In the genomic region with DNA sequence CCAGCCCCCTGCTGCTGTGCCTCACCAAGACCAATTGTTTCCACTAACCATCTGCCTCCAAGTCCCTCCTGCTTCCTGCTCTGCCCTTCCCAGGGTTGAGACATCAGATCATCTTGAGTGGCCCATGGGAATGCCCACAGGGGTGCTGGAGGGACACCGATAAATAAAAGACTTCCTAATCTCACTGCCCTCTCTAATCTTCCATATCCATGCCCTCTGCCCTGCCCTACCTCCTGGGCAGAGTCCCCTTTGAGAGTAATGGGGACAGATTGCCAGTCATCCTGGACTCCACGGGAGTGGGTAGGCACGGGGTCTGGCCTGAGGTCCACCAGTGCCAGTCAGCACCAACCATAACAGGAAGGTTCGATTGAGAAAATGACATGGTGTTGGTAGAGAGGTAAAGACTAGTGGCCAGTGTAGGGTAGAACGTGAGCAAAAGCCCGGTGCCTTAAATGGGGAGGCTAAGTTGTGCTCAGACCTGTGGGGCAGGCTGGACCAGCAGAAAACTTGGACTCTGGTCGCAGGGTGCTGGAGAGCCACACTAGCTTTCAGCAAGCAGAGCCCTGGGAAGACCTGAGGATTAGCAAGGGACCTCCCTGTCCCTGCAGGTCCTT, we compare ENCODE assay signal across 8 mouse cellular contexts. TPM values are rescaled to one million over a fixed set of nuclear protein-coding genes. Genes with fewer than 3 reads are reported as not detected.
DNase-seq lines count a peak whose midpoint lies in the region; ATAC-seq lines count a peak whose summit lies in the region.

No protein-coding gene starts in this region.

- peak; percentile 40 for ATAC-seq in common myeloid progenitor, adult 5-6 weeks (replicated peaks; ENCODE audit: low read depth, poor library complexity, severe bottlenecking)
- ATAC-seq in intestine, embryonic 15.5 days: no peak
- peak; percentile 38 for ATAC-seq in midbrain, embryonic 13.5 days

- intact Hi-C loops in heart, postnatal 10 days (cut with DNase I): no loop called here
- intact Hi-C loops in gastrocnemius, postnatal 36 days (cut with DNase I): loop anchor here (5.0 kb wide), 1 partner anchor 52 kb away; no protein-coding TSS in a partner anchor
- intact Hi-C loops in left cerebral cortex, postnatal 4 days (cut with DNase I): no loop called here

- peak overlapping the region; percentile 7 for H3K27ac ChIP-seq in heart, embryonic 10.5 days
- no peak overlapping the region for H3K27ac ChIP-seq in intestine, embryonic 15.5 days
- H3K27ac ChIP-seq in midbrain, embryonic 13.5 days: no peak overlapping the region

- peak overlapping the region; percentile 79 for H3K4me2 ChIP-seq in intestine, embryonic 15.5 days (replicated peaks)
- H3K4me2 ChIP-seq in midbrain, embryonic 13.5 days (replicated peaks): peak overlapping the region; percentile 63

- no peaks in the 10 kb centered on the region for H3K9me3 ChIP-seq in heart, embryonic 10.5 days
- H3K9me3 ChIP-seq in intestine, embryonic 15.5 days: no peaks in the 10 kb centered on the region
- H3K9me3 ChIP-seq in midbrain, embryonic 13.5 days: no peaks in the 10 kb centered on the region

- H3K4me3 ChIP-seq in heart, embryonic 10.5 days: peak overlapping the region; percentile 56
- no peak overlapping the region; the same call in 1 of the 2 replicates for H3K4me3 ChIP-seq in intestine, embryonic 15.5 days (replicated peaks)
- H3K4me3 ChIP-seq in midbrain, embryonic 13.5 days (replicated peaks): peak overlapping the region; percentile 34; the same call in 1 of the 2 replicates

- H3K27me3 ChIP-seq in heart, embryonic 10.5 days (ENCODE audit: insufficient read depth, poor library complexity, severe bottlenecking): peaks cover 76% of the 10 kb centered on the region
- peaks cover 39% of the 10 kb centered on the region for H3K27me3 ChIP-seq in intestine, embryonic 15.5 days (replicated peaks)
- peaks cover 26% of the 10 kb centered on the region for H3K27me3 ChIP-seq in midbrain, embryonic 13.5 days

- no peak for DNase-seq in heart, embryonic 10.5 days (ENCODE audit: low spot score)
- no peak for DNase-seq in heart, postnatal 10 days
- DNase-seq in gastrocnemius, postnatal 36 days: no peak
- DNase-seq in left cerebral cortex, postnatal 4 days: no peak
- no peak for DNase-seq in cerebellum, adult 11 months

- H3K9ac ChIP-seq in intestine, embryonic 15.5 days: no peak overlapping the region
- H3K9ac ChIP-seq in midbrain, embryonic 13.5 days (replicated peaks): no peak overlapping the region; the same call in 1 of the 2 replicates

- 29% methylated on average over 7 of the region's 7 CpGs for WGBS in heart, embryonic 10.5 days
- WGBS in intestine, embryonic 15.5 days: 42% methylated on average over 7 of the region's 7 CpGs
- 41% methylated on average over 7 of the region's 7 CpGs for WGBS in midbrain, embryonic 13.5 days

- peaks cover 26% of the 10 kb centered on the region for H3K4me1 ChIP-seq in heart, embryonic 10.5 days
- peaks cover 15% of the 10 kb centered on the region for H3K4me1 ChIP-seq in intestine, embryonic 15.5 days (replicated peaks)
- peaks cover 18% of the 10 kb centered on the region for H3K4me1 ChIP-seq in midbrain, embryonic 13.5 days (replicated peaks)

- H3K36me3 ChIP-seq in heart, embryonic 10.5 days: no peaks in the 10 kb centered on the region
- H3K36me3 ChIP-seq in intestine, embryonic 15.5 days: no peaks in the 10 kb centered on the region
- H3K36me3 ChIP-seq in midbrain, embryonic 13.5 days: no peaks in the 10 kb centered on the region

RNA-seq across cellular contexts. Expression of a gene that starts 0.5 kb away (rescaled TPM):
- polyA plus RNA-seq in heart, embryonic 10.5 days (2016; fragmentation: Nextera tagmentation; extraction: Ambion mirVana): 0.20 TPM in 1 of 2 replicates, not detected in the other
- total RNA-seq in heart, postnatal 10 days (2021): under 1 TPM; 0.27 to 0.69 TPM
- 2.7 and 5.9 TPM in 2 replicates for total RNA-seq in common myeloid progenitor, adult 5-6 weeks (2017)
- 0.25 TPM in 1 of 2 replicates, not detected in the other for polyA plus RNA-seq in intestine, embryonic 15.5 days (2015; fragmentation: Nextera tagmentation; extraction: Ambion mirVana)
- not detected in 2 replicates for polyA plus RNA-seq in midbrain, embryonic 13.5 days (2015; fragmentation: Nextera tagmentation; extraction: Ambion mirVana)
- total RNA-seq in gastrocnemius, postnatal 36 days (2021): not detected
- 1 to 10 TPM in 1 of 2 experiments, under 1 TPM in 1; 0.46 to 1.1 TPM for total RNA-seq in left cerebral cortex, postnatal 4 days (2021)

RNA-seq across cellular contexts. Expression of a gene that starts 12.1 kb away (rescaled TPM):
- polyA plus RNA-seq in heart, embryonic 10.5 days (2016; fragmentation: Nextera tagmentation; extraction: Ambion mirVana): 0.11 and 0.13 TPM in 2 replicates
- under 1 TPM in 1 of 2 experiments, not detected in 1; 0.36 TPM for total RNA-seq in heart, postnatal 10 days (2021)
- total RNA-seq in common myeloid progenitor, adult 5-6 weeks (2017): 3.1 and 4.8 TPM in 2 replicates
- polyA plus RNA-seq in intestine, embryonic 15.5 days (2015; fragmentation: Nextera tagmentation; extraction: Ambion mirVana): 0.10 and 0.15 TPM in 2 replicates
- 0.50 and 0.70 TPM in 2 replicates for polyA plus RNA-seq in midbrain, embryonic 13.5 days (2015; fragmentation: Nextera tagmentation; extraction: Ambion mirVana)
- total RNA-seq in gastrocnemius, postnatal 36 days (2021): not detected
- 1 to 10 TPM; 1.5 to 2.0 TPM for total RNA-seq in left cerebral cortex, postnatal 4 days (2021)

RNA-seq across cellular contexts. Expression of a gene that starts 19.8 kb away (rescaled TPM):
- polyA plus RNA-seq in heart, embryonic 10.5 days (2016; fragmentation: Nextera tagmentation; extraction: Ambion mirVana): 58.1 and 66.3 TPM in 2 replicates
- total RNA-seq in heart, postnatal 10 days (2021): 1 to 10 TPM; 6.6 to 7.8 TPM
- 19.4 and 30.6 TPM in 2 replicates for total RNA-seq in common myeloid progenitor, adult 5-6 weeks (2017)
- 46.0 and 49.1 TPM in 2 replicates for polyA plus RNA-seq in intestine, embryonic 15.5 days (2015; fragmentation: Nextera tagmentation; extraction: Ambion mirVana)
- 28.6 and 30.4 TPM in 2 replicates for polyA plus RNA-seq in midbrain, embryonic 13.5 days (2015; fragmentation: Nextera tagmentation; extraction: Ambion mirVana)
- under 1 TPM; 0.46 to 0.79 TPM for total RNA-seq in gastrocnemius, postnatal 36 days (2021)
- total RNA-seq in left cerebral cortex, postnatal 4 days (2021): 1 to 10 TPM; 6.5 to 6.9 TPM

RNA-seq across cellular contexts. Expression of a gene that starts 27.5 kb away (rescaled TPM):
- polyA plus RNA-seq in heart, embryonic 10.5 days (2016; fragmentation: Nextera tagmentation; extraction: Ambion mirVana): not detected in 2 replicates
- total RNA-seq in heart, postnatal 10 days (2021): not detected
- total RNA-seq in common myeloid progenitor, adult 5-6 weeks (2017): not detected in 2 replicates
- polyA plus RNA-seq in intestine, embryonic 15.5 days (2015; fragmentation: Nextera tagmentation; extraction: Ambion mirVana): 0.13 TPM in 1 of 2 replicates, not detected in the other
- polyA plus RNA-seq in midbrain, embryonic 13.5 days (2015; fragmentation: Nextera tagmentation; extraction: Ambion mirVana): 9.6 and 9.7 TPM in 2 replicates
- not detected for total RNA-seq in gastrocnemius, postnatal 36 days (2021)
- 10 to 100 TPM; 70.9 to 77.4 TPM for total RNA-seq in left cerebral cortex, postnatal 4 days (2021)

RNA-seq across cellular contexts. Expression of a gene that starts 50.0 kb away (rescaled TPM):
- polyA plus RNA-seq in heart, embryonic 10.5 days (2016; fragmentation: Nextera tagmentation; extraction: Ambion mirVana): 3.7 and 14.0 TPM in 2 replicates
- 1 to 10 TPM in 1 of 2 experiments, under 1 TPM in 1; 0.57 to 1.4 TPM for total RNA-seq in heart, postnatal 10 days (2021)
- 0.23 and 0.44 TPM in 2 replicates for total RNA-seq in common myeloid progenitor, adult 5-6 weeks (2017)
- 8.6 and 10.2 TPM in 2 replicates for polyA plus RNA-seq in intestine, embryonic 15.5 days (2015; fragmentation: Nextera tagmentation; extraction: Ambion mirVana)
- 341 and 349 TPM in 2 replicates for polyA plus RNA-seq in midbrain, embryonic 13.5 days (2015; fragmentation: Nextera tagmentation; extraction: Ambion mirVana)
- under 1 TPM; 0.31 to 0.91 TPM for total RNA-seq in gastrocnemius, postnatal 36 days (2021)
- 100 to 1,000 TPM; 666 to 687 TPM for total RNA-seq in left cerebral cortex, postnatal 4 days (2021)

Comparison
In these comparisons a context has a peak if more than half of its experiments do, and no peak if none do; other contexts are left out.
1. RNA of a gene that starts 19.8 kb away (total RNA-seq): 19.4 to 30.6 TPM in common myeloid progenitor, adult 5-6 weeks, 6.6 to 7.8 TPM in heart, postnatal 10 days and 6.5 to 6.9 TPM in left cerebral cortex, postnatal 4 days; 0.46 to 0.79 TPM in gastrocnemius, postnatal 36 days; every median in the first group is over 4 times any median in the second.